Mouse (Mus musculus) olfactory bulb, adult 2 months (tissue): Measurements from ENCODE around the gene Art1.

Experiments used
- CTCF ChIP-seq: fragments of 200-500 bp; IDR thresholded peaks from 2 replicates; pipeline ENCODE4 v1.5.1; 2012; ENCODE audit warnings: low read depth, mild to moderate bottlenecking, low read length, moderate library complexity; ENCODE audit not compliant: insufficient read depth
- POLR2A ChIP-seq: fragments of 200-500 bp; IDR thresholded peaks from 2 replicates; pipeline ENCODE4 v1.6.1; 2012; ENCODE audit warnings: mild to moderate bottlenecking, low read depth, low read length, moderate library complexity; ENCODE audit not compliant: insufficient read depth

GRCm38 (mm10) chr7:102099760-102100661 lies 1.5 kb upstream of the Art1 start:
- no peak for TF ChIP-seq POLR2A
- no peak for TF ChIP-seq CTCF
